Mouse (Mus musculus) hindbrain, postnatal 0 days (tissue): Measurements from ENCODE around the gene Lman1l. TPM values are rescaled to one million over a fixed set of nuclear protein-coding genes. Genes with fewer than 3 reads are reported as not detected.

Experiments used
- ATAC-seq: fragments of 200-750 bp; cut with Nextera tagmentation; 2 replicates; pipeline ENCODE4 v1.8.0; 2017; ENCODE audit warnings: mild to moderate bottlenecking, moderate TSS enrichment, moderate library complexity
- DNase-seq: peaks from one replicate; pipeline ENCODE4 v3.0.0-alpha.2; 2015; ENCODE audit warnings: low spot score
- H3K27ac ChIP-seq: fragments of 300-500 bp; sonication (generic); 2 replicates; pipeline ENCODE4 v1.5.1; 2014; ENCODE audit warnings: mild to moderate bottlenecking
- H3K27me3 ChIP-seq: fragments of 300-500 bp; sonication (generic); 2 replicates; pipeline ENCODE4 v1.6.1; 2014; ENCODE audit warnings: low read length, mixed read lengths; ENCODE audit not compliant: insufficient read depth
- H3K36me3 ChIP-seq: fragments of 300-500 bp; sonication (generic); 2 replicates; pipeline ENCODE4 v1.6.1; 2014; ENCODE audit warnings: low read length, mixed read lengths; ENCODE audit not compliant: insufficient read depth
- H3K4me1 ChIP-seq: fragments of 300-500 bp; sonication (generic); 2 replicates; pipeline ENCODE4 v1.6.1; 2014; ENCODE audit warnings: antibody characterized with exemption, low read length, mixed read lengths; ENCODE audit not compliant: insufficient read depth
- H3K4me2 ChIP-seq: fragments of 300-500 bp; sonication (generic); 2 replicates; pipeline ENCODE4 v1.6.1; 2014; ENCODE audit warnings: low read depth, mild to moderate bottlenecking, low read length, moderate library complexity, mixed read lengths
- H3K4me3 ChIP-seq: fragments of 300-500 bp; sonication (generic); 2 replicates; pipeline ENCODE4 v1.5.1; 2014; ENCODE audit warnings: low read length
- H3K9ac ChIP-seq: fragments of 300-500 bp; sonication (generic); replicated peaks from 2 replicates; pipeline ENCODE4 v1.6.1; 2014; ENCODE audit warnings: mild to moderate bottlenecking, low read length, moderate library complexity, mixed read lengths
- H3K9me3 ChIP-seq: fragments of 300-500 bp; sonication (generic); 2 replicates; pipeline ENCODE4 v1.6.1; 2016; ENCODE audit warnings: low read length, mixed read lengths
- CTCF ChIP-seq: IDR thresholded peaks from 2 replicates; pipeline ENCODE4 v1.5.1; 2016; ENCODE audit warnings: antibody characterized with exemption, control low read depth, low read depth
- WGBS: fragments of 180-500 bp; shearing (Covaris S2); extraction: QIAGEN DNeasy Blood & Tissue Kit; methylation state at CpG from one replicate; pipeline ENCODE4 v1.1.7; 2014; 5-methylcytosine and 5-hydroxymethylcytosine counted together
- polyA plus RNA-seq: library from polyadenylated mRNA; unstranded; fragments of >200 nt; fragmentation: Nextera tagmentation; extraction: Ambion mirVana; gene quantifications from 2 replicates; pipeline ENCODE4 v1.2.1, GENCODE M21; 2015
- total RNA-seq: library from RNA; depleted of rRNA; stranded (reverse); fragments of >200 nt; gene quantifications from 2 replicates; pipeline ENCODE4 v1.2.3, GENCODE M21; 2014; rRNA removed

The Lman1l gene
- total and polyA plus RNA-seq, 2 experiments from 2014 or later: not detected

GRCm38 (mm10) chr9:57560861-57561710 lies 59.5 kb downstream of the Lman1l start, which contains the start of gene Scamp2:
Scamp2 (plus strand) TSS chr9:57560943.
- H3K9ac ChIP-seq: peak within 1 kb of the TSS; percentile 67
- 1% methylated on average over 37 of the region's 37 CpGs for WGBS
- H3K4me3 ChIP-seq: peak within 1 kb of the TSS; percentile 77
- ATAC-seq (peak; percentile 99), DNase-seq (peak; percentile 97)
- no peaks in the 10 kb centered on the region for H3K9me3 ChIP-seq
- TF ChIP-seq CTCF: peak; percentile 50
- H3K27ac ChIP-seq: peak within 1 kb of the TSS; percentile 83
- no peaks in the 10 kb centered on the region for H3K36me3 ChIP-seq
- H3K27me3 ChIP-seq: no peaks in the 10 kb centered on the region
- H3K4me2 ChIP-seq: peak within 1 kb of the TSS; percentile 93
- peaks cover 19% of the 10 kb centered on the region for H3K4me1 ChIP-seq

- H3K27me3 ChIP-seq: no peaks in the 10 kb centered on the region
- ATAC-seq (peak; percentile 1; the same call in 1 of the 2 replicates), DNase-seq (peak; percentile 49)
- H3K4me2 ChIP-seq: peak overlapping the region; percentile 93
- no peaks in the 10 kb centered on the region for H3K36me3 ChIP-seq
- H3K4me1 ChIP-seq: peaks cover 19% of the 10 kb centered on the region
- peak overlapping the region; percentile 77 for H3K4me3 ChIP-seq
- WGBS: 26% methylated on average over 7 of the region's 7 CpGs
- H3K9ac ChIP-seq: peak overlapping the region; percentile 67
- no peak for TF ChIP-seq CTCF
- H3K9me3 ChIP-seq: no peaks in the 10 kb centered on the region
- H3K27ac ChIP-seq: peak overlapping the region; percentile 83
Measured at GRCm38 (mm10) chr9:57560263-57560662, 60.3 kb downstream of the Lman1l start.

- no peak overlapping the region for H3K27ac ChIP-seq
- H3K9me3 ChIP-seq: no peaks in the 10 kb centered on the region
- no peak overlapping the region for H3K4me3 ChIP-seq
- no peaks in the 10 kb centered on the region for H3K27me3 ChIP-seq
- WGBS: 85% methylated on average over 2 of the region's 2 CpGs
- no peak overlapping the region for H3K4me2 ChIP-seq
- H3K36me3 ChIP-seq: no peaks in the 10 kb centered on the region
- DNase-seq (no peak), ATAC-seq (no peak)
- no peak overlapping the region for H3K9ac ChIP-seq
- H3K4me1 ChIP-seq: peaks cover 19% of the 10 kb centered on the region
- no peak for TF ChIP-seq CTCF
Measured at GRCm38 (mm10) chr9:57559568-57559967, 61.0 kb downstream of the Lman1l start.

GRCm38 (mm10) chr9:57558625-57559024 lies 61.9 kb downstream of the Lman1l start:
- DNase-seq: no peak
- TF ChIP-seq CTCF: no peak
- H3K4me2 ChIP-seq: no peak overlapping the region
- peaks cover 19% of the 10 kb centered on the region for H3K4me1 ChIP-seq
- no peak overlapping the region for H3K4me3 ChIP-seq
- H3K27ac ChIP-seq: no peak overlapping the region
- no peaks in the 10 kb centered on the region for H3K9me3 ChIP-seq
- no peak for ATAC-seq
- H3K9ac ChIP-seq: no peak overlapping the region
- no peaks in the 10 kb centered on the region for H3K36me3 ChIP-seq
- WGBS: 89% methylated on average over 4 of the region's 4 CpGs
- no peaks in the 10 kb centered on the region for H3K27me3 ChIP-seq

GRCm38 (mm10) chr9:57557215-57557614 lies 63.4 kb downstream of the Lman1l start:
- no peak for ATAC-seq
- TF ChIP-seq CTCF: no peak
- Histone ChIP-seq H3K4me3 (no peak overlapping the region), H3K4me2 (no peak overlapping the region), H3K36me3 (no peaks in the 10 kb centered on the region), H3K27ac (no peak overlapping the region), H3K27me3 (no peaks in the 10 kb centered on the region), H3K4me1 (peaks cover 10% of the 10 kb centered on the region), H3K9ac (no peak overlapping the region), H3K9me3 (no peaks in the 10 kb centered on the region)
- 81% methylated on average over 3 of the region's 3 CpGs for WGBS
- DNase-seq: no peak

Other genes with a start within 250 kb of the Lman1l start
- gene Ppcdc, start 180.7 kb downstream of the Lman1l start, total RNA-seq: 16.6 and 25.8 TPM in 2 replicates
- 16.5 and 19.3 TPM in 2 replicates for gene Ppcdc, start 180.7 kb downstream of the Lman1l start, polyA plus RNA-seq
- gene Scamp5, start 152.7 kb downstream of the Lman1l start, total RNA-seq: 366 and 375 TPM in 2 replicates
- 154 and 163 TPM in 2 replicates for gene Scamp5, start 152.7 kb downstream of the Lman1l start, polyA plus RNA-seq
- gene Rpp25, start 116.7 kb downstream of the Lman1l start, total RNA-seq: 11.7 and 19.6 TPM in 2 replicates
- gene Rpp25, start 116.7 kb downstream of the Lman1l start, polyA plus RNA-seq: 15.2 and 17.0 TPM in 2 replicates
- 212 and 237 TPM in 2 replicates for gene Cox5a, start 99.5 kb downstream of the Lman1l start, total RNA-seq
- gene Cox5a, start 99.5 kb downstream of the Lman1l start, polyA plus RNA-seq: 1,238 and 1,244 TPM in 2 replicates
- 14.6 and 21.5 TPM in 2 replicates for gene Fam219b, start 83.2 kb downstream of the Lman1l start, total RNA-seq
- 22.2 and 23.2 TPM in 2 replicates for gene Fam219b, start 83.2 kb downstream of the Lman1l start, polyA plus RNA-seq
- 67.9 and 78.6 TPM in 2 replicates for gene Mpi, start 68.0 kb downstream of the Lman1l start, total RNA-seq
- gene Mpi, start 68.0 kb downstream of the Lman1l start, polyA plus RNA-seq: 61.5 and 64.6 TPM in 2 replicates
- 50.5 and 53.1 TPM in 2 replicates for gene Scamp2, start 59.8 kb downstream of the Lman1l start, total RNA-seq
- gene Scamp2, start 59.8 kb downstream of the Lman1l start, polyA plus RNA-seq: 47.4 and 49.3 TPM in 2 replicates
- gene Ulk3, start 31.3 kb downstream of the Lman1l start, total RNA-seq: 21.1 and 27.3 TPM in 2 replicates
- gene Ulk3, start 31.3 kb downstream of the Lman1l start, polyA plus RNA-seq: 18.5 and 21.0 TPM in 2 replicates
- 0.10 TPM in 1 of 2 replicates, not detected in the other for gene Cplx3, start 14.5 kb downstream of the Lman1l start, total RNA-seq
- 0.79 and 1.2 TPM in 2 replicates for gene Cplx3, start 14.5 kb downstream of the Lman1l start, polyA plus RNA-seq
- gene Csk, start 32.9 kb upstream of the Lman1l start, total RNA-seq: 128 and 129 TPM in 2 replicates
- gene Csk, start 32.9 kb upstream of the Lman1l start, polyA plus RNA-seq: 39.4 and 44.4 TPM in 2 replicates
- gene Cyp1a2, start 62.9 kb upstream of the Lman1l start, total RNA-seq: not detected in 2 replicates
- gene Cyp1a2, start 62.9 kb upstream of the Lman1l start, polyA plus RNA-seq: not detected in 2 replicates
- gene Cyp1a1, start 67.2 kb upstream of the Lman1l start, total RNA-seq: 0.05 and 0.07 TPM in 2 replicates
- 0.10 and 0.24 TPM in 2 replicates for gene Cyp1a1, start 67.2 kb upstream of the Lman1l start, polyA plus RNA-seq
- 10.2 and 10.3 TPM in 2 replicates for gene Edc3, start 87.8 kb upstream of the Lman1l start, total RNA-seq
- gene Edc3, start 87.8 kb upstream of the Lman1l start, polyA plus RNA-seq: 23.2 and 25.4 TPM in 2 replicates
- gene Clk3, start 145.1 kb upstream of the Lman1l start, total RNA-seq: 76.3 and 83.7 TPM in 2 replicates
- gene Clk3, start 145.1 kb upstream of the Lman1l start, polyA plus RNA-seq: 48.8 and 52.7 TPM in 2 replicates
- 7.7 TPM in 2 replicates for gene Arid3b, start 216.0 kb upstream of the Lman1l start, total RNA-seq
- gene Arid3b, start 216.0 kb upstream of the Lman1l start, polyA plus RNA-seq: 4.3 and 4.4 TPM in 2 replicates